Mouse (Mus musculus) urinary bladder, postnatal 36 days (tissue): ENCODE data around the gene Tiam2.

Experiments
- DNase-seq, 2 experiments: peaks; one replicate each; pipeline ENCODE4 v3.0.0; 2022; ENCODE audit warnings: low spot score in 2 of 2, mixed read lengths in 1 of 2

Tiam2 gene

DNA sequence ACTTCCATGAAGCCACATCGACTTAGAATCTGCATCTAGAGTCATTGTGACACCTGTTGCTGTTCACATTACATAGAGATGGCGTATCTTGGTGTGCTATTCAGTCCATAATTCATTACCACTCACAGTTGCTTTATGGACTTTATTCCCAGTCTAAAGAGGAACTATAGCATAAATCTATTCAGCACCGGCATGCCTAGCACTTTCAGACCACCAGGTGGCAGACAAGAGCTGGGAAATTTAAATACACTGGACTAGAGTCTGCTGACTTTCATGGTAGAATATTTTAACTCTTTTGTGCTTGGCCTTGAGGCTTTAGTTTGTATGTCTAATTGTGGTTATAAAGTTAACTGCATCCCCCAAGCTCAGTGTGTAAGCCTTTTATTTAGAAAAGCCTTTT is 122.4 kb downstream of the Tiam2 start:
- DNase-seq: peak; percentile 36 to 45

DNA sequence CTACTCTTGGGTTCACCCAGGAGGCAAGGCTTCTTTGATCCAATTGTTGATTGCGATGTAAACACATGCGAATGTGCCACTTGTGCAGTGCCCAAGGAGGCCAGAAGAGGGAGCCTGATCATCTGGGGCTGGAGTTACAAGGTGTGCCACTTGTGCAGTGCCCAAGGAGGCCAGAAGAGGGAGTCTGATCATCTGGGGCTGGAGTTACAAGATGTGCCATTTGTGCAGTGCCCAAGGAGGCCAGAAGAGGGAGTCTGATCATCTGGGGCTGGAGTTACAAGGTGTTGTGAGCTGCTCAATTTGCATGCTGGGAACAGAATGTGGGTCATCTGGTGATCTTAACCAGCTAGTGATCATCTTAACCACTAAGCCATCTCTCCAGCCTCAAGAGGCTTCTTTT is 124.7 kb downstream of the Tiam2 start:
- peak; percentile 42 to 60 for DNase-seq

DNA sequence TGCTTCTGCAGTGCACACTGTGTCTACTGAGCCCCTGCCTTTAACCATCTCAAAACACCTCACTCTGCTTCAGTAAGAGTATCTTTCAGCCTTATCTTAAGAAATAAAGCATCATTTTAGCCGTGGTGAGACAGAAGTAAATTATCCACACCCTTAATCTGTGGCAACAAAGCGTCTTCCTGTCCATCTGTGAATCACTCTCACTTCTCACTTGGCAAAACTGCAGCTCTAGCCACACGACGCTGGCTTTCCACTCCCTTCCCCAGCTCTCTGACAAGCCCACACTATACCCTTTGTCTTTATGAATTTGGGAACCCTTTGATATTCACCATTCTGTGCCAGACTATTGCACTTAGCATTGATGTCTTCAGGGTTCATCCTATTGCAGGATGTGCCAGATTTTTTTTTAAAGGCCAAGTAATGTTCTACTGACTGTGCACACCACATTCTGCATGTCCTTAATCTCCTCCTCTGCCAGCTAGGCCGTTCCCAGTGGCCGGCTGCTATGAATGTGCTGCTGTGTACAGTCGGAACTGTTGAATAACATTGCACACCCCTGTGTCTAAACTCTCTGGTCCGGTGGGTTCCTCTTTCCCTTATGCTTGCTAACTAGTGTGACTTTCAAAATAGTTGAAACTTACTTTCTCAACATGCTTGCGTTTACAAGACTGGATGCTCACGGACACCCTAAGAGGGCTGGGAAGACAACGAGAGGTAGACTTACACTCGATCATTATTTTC is 126.4 kb downstream of the Tiam2 start:
- no peak for DNase-seq

DNA sequence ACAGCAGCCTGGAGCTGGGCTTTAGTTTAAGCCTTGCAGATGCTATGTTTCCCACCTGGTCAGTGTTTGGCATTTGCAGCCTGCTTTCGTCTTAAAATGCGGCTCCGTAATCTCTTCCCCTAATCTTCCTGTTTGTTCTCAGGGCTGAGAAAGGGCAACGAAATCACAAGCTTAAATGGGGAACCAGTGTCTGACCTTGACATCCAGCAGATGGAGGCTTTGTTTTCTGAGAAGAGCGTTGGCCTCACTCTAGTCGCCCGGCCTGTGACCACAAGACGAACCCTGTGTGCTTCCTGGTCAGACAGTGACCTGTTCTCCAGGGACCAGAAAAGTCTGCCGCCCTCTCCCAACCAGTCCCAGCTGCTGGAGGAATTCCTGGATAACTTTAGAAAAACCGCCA is 127.6 kb downstream of the Tiam2 start:
- DNase-seq: no peak

DNA sequence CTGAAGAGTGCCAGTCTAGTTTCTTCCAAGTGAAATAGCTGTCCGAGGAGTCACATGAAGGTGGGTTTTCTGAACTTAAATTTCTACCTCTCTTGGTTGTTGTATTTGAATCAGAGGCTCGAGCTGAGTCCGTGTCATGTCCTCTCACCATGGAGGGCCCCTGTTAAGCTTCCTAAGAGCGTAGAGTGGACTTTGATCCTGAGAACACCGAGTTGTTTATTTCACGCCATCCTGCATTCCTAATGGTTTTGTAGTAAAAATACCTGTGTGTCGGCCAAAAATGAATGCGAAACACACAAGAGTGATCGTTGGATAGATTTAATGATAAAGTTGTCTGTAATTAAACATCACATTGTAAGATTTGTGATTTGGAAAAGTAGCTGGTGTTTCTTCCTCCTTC is 128.5 kb downstream of the Tiam2 start:
- DNase-seq: no peak

DNA sequence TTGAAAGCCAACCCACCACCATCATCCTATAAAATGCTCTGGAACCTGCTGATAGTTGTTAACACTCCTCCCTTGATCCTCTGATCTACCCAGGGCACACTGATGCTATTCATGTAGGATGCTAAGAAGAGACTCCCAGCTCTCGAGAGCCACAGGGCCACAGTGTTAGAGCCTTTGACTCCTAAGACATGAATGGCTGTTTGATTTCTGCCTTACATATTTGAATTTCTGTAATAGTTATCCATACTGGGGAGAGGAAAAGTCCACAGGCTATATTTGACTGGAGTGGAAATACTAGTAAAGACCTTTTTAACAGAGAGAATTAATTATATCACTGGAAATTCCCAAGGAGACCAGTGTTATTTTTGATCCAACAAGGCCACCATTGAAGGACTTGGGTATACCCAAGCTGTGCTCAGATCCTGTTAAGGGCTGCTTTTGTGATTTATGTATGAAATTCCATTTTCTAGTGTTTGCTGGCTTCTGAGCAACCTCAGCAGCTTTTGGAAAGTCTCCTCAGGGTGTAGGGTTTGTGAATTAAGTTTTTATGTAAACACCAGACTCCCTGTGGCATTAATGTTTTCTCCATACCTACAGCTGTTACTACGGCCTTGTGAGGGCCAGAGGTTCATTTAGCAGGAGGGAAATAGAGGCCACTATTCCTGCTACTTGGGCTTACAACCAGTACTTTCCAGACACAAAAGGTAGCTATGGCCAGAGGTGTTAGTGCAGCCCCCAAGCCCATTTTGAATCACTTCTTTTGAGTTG is 131.7 kb downstream of the Tiam2 start:
- DNase-seq: no peak

DNA sequence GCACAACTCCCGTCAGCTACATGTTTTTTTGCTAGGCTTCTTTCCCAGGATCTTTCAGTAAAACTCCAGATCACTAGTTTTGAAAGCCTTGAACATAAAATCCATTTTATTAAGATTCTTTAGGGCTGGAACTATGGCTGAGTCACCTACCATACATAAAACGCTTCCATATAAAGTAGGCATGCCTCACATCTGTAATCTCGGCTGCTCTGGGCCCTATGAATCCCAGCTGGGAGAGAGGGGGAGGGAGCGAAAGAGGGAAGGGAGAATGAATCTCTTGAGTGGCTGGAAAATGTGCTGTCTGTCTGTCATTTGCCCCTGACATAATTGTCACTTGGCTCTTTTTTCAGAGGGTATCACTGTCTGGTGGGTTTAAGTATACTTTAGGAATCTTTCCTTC is 139.5 kb downstream of the Tiam2 start:
- DNase-seq: no peak

DNA sequence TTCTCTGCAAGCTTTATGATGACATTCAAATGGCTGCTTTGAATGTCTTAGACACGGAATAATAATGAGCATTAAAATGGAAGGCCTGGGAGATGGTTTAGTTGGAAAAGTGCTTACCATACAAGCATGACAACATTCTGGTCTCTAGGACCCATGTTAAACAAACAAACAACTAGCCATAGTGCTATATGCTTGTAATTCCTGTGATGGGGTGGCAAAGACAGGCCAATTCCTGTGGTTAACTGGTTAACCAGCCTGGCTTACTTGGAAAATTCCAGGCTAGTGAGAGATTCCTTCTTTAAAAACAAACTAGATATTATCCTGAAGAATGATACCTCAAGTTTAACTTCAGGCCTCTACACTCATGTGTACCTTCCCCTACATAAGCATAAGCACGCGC is 140.3 kb downstream of the Tiam2 start:
- no peak for DNase-seq

DNA sequence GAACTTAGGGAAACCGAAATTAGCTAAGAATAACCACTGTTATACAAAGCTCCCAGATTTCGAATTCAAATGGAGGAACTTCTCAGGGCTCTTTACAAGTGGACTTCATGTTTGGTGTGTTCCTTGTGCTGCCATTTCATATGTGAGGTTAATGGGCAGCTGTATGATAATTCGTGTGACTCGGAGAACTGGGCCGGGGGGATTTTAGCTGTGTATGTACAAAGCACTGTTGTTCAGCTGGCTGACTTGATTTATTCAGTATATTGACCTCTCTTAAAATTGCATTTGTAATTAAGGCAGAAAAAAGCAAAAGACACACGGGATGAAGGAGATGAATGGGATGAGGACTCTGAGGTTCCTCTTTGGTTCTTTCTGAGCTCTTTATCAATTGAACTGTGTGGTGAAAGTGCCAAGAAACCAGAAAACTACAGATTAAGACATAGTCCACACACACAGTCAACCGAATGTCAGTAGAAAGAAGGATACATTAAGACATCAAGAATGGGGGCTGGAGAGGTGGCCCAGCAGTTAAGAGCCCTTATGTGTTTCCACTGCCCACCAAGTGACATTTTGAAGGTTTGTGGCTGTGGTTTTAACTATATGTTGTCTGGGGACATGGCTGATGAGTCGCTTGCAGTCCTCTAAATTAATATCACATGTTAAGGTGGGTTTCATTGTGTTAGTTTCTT is 141.4 kb downstream of the Tiam2 start:
- DNase-seq: no peak

DNA sequence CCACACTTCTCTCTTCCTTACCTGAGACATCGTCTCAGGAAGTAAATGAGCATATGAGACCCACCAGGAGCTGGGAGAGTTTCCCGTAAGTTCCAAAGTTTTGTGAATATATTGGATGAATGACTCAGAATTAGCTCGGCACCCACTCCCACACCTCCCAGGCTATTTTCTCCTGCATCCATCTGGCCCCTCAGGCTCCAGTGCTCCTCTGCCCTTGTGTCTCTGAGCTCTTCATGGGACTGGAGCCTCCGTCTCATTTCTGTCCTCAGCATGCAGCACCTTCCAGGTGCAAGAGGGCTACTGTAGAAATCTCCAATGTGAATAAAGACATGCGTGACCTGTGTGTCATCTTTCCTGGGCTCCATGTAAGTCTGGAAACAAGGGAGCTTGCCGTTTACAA is 145.6 kb downstream of the Tiam2 start:
- no peak for DNase-seq

DNA sequence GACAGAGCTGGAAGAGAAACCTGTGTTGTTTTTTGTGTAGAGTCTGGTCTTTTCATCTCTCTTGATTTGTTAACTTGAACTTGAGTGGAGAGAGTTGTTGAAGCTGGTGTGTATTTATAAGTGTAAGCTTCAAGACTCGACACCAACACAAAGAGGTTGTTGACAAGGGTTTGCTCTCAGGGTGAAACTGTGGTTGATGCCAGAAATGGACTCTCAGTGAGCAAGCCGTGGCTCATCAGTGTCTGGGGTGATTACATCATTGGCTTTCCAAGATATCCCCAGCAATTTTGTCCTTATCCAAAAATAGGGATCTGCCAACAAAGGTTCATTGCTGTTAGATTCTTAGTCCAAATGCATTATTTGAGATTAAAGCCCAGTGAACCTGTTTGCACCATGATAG is 150.2 kb downstream of the Tiam2 start:
- no peak for DNase-seq

DNA sequence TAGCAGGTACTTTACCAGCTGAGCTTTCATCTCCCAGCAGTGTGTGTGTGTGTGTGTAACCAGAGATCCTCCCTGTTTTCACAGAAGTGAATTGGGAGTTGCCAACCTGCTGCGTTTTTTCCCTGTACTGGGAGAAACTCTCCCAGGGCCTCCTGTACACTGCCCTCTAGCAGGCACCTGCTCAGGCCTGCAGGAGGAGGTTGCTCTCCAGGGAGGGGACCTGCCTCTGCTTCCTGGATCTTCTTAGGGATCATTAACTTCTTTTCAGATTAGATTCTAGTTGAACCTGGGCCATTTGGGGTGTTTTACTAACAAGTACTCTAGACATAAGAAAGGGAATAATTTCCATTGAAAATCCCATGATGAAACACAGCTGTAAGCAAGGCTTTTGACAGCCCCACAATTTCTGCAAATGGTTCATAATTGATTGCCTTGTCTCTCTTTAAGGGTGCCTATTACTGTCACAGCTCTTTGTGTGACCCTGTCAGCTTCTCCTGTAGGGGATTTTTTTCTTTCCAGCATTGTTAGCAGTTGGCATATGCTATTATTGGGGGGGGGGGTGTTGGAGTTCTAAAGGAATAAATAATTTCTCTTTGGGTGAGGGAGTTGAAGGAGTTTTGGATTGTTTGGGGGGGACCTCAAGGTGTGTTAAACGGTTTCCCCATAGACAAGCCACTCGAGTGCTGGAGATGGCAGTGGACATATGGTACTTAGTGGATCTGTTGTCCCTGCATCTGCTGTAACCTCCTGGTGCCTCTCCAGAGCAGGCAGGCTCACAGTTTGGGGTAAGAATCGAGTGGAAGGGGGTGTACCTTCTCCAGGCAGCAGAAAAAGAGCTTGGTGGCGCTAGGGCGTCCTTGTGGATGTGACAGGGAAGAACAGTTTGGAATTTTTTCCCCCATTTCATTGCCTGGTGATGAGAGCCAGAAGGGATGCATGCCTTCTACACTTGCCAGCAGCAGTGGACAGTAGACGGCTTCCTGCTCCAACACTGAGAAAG is 155.5 kb downstream of the Tiam2 start:
- no peak for DNase-seq

DNA sequence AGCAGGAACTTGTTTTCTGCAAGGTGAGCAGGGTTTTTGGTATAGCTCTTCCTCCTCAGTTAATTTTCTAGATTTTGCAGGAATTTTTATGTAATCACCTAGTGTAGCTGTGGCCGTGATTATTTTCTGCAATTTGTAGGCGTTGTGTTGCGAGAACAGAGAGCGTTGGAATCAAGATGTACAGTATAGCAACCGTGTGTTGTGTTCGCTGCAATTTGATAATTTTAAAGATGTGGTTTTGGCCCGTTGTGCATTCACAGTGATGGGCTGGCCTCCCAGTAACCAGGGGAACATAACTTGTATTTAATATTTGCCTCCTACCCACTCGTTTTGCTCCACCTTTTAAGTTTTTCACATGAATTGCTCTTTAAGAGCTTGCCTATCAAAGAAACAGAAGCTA is 156.7 kb downstream of the Tiam2 start:
- no peak for DNase-seq

DNA sequence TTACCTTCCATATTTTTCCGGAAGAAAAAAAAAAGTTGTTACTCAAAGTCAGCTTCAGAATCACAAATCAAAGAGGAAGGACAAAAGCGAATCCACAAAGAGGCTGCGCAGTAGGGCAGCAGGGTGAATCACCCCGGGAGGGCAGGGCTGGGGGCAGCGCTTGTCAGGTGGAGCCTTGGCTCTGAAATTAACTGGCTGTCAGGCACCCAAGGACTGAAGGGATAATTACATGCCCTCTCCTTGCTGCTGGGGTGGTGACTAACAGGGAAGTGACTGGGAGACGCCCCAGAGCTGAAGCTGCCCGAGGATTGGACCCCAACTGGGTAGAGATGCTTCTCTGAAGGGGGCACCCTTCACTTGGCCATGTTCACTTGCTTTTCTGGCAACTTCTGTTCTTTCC is 159.5 kb downstream of the Tiam2 start:
- no peak for DNase-seq

DNA sequence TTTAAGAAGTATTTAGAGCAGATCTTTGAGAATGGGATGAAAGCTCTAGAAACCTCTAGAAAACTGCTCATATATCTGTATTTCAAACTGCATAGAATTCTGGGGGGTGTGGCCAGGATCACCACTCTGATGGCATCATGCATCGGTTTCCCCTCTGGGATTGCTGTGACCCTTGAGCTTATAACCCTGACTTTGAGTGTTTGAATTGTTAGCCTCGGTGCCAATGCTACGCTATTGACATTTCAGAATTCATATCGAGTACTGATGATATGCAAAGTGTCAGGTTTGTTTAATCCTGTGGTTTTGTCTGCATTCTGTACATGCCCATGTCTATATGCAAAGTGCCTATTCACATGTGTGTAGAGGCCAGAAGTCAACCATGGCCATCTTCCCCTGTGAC is 160.8 kb downstream of the Tiam2 start:
- no peak for DNase-seq

DNA sequence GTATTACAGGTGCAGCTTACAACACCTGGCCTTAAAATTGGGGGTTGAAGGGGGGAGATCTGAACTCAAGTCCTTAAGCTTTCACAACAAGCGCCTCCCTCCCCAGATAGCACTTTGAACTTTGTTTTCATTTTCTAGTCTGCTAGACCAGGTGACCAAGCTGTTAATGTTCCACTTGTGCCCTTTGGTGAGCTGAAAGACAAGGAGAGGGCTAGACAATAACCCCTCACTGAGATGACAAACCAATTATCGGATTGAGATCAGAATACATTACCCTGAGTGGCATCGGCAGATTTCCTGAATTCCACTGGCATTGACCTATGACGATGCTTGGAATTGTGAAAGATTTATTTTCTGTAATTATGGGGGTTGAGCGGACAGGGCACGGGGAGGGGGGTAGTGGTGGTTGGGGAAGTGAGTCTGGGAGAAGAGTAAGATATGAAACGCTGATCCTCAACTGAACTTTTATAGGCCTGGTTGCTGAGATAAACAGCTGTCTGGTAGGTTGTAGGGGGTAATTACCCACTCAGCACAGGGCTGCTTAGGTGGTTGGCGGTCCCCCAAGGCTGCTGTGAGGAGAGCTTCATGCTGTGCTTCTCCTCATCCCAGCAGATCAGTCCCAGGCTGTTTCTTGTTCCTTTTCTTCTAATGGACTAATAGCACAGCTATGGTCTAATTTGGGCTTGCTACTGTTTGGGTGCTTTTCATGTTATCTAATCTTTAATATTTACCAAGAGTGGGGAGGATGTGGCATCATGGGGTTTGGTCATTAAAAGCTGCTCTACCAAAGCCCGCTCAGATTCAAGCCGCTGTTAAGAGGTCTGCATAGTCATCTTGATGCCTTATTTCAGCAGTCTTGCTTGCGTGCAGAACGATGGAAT is 161.6 kb downstream of the Tiam2 start:
- DNase-seq: no peak

DNA sequence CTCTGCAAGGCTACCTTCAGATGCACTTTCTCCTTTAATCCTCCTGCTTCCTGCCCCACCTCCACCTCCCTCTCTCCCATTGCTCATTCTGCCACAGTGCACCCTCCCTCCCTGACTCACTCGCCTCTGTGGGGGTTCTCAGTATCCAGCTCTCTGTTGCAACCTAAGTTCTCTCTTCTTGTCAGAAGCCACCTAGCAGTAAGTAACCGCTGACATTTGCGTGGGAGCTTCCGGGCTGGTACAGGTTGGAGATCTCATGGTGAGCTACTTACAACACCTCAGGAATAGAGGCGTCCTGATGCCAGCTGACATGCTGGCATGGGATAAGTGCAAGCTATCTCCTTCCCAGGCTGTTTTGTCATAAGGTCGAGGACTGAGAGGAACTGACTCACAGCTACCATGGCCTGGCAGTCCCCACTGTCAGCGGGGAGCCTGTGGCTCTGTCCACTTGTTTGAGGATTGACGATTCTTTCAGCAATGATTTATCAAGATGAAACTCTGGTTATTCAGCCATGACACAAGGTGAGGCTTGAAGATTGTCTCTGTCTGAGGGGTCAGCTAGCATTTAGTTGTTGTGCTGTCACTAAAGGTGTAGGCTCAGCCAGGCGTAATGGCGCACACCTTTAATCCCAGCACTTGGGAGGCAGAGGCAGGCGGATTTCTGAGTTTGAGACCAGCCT is 164.0 kb downstream of the Tiam2 start:
- DNase-seq: no peak

DNA sequence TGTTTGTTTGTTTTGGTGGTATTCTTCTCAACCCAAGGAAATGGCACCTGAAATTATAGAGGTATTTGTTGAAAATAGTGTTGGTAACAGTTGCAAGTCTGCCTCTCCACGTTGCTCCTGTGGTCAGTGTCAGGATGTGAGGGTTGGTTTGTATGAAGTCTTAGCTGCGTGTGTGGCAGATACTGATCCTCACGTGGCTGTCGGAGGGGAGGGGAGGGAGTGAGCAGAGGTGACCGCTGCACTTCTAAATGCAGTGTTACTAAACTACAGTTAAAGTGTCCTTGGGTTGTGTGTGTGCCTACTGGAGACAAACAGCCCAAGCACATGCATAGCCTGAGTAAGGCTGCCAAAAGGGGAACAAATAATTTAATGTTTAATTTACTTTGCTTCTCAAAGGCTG is 164.7 kb downstream of the Tiam2 start:
- DNase-seq: no peak

DNA sequence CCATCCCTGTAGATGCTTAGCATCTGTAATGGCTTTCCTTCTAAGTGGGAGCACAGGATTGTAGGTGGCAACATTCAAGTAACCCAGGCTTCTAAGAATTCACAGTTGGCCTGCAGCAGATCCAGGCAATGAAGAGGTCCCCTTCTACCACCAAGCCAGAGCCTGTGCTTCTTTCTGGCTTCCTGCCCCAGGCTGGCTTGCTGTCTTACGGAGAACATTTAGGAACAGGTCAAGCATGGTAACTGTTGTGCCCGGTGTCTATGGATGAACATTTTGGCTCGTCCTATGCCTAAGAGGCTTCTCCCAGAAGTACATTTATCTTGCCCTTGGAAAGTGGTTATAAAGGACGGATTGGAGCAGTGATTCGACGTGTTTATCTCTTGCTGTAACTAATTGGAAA is 165.3 kb downstream of the Tiam2 start:
- DNase-seq: no peak

DNA sequence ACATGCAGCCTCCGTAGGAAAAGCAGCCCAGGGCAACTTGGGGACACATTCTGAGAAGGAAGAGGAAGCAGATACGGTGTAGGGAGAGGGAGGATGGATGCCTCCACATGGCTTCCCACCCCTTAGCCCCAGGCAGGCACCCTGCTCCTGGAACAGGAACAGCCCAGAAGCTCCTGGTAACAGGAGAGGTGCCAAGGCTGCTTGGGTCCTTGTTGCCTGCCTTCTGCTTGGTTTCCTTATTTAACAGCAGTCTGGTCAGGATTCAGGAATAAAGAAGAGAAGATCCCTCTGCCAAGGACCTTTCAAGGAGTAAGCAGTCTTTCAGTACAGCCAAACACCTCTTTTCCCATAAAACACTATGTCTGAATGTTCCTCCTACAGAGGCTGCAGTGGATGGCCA is 169.2 kb downstream of the Tiam2 start:
- DNase-seq: no peak
